Mouse (Mus musculus) heart, adult 2 months (tissue): ENCODE results near the gene Myl7.

ENCODE experiments used
- CTCF ChIP-seq: fragments of 200-600 bp; IDR thresholded peaks from 2 replicates; pipeline ENCODE4 v1.8.1; 2022; ENCODE audit warnings: antibody characterized with exemption, mild to moderate bottlenecking, moderate library complexity
- POLR2A ChIP-seq: fragments of 200-500 bp; IDR thresholded peaks from 2 replicates; pipeline ENCODE4 v1.6.1; 2011; ENCODE audit warnings: mild to moderate bottlenecking, low read depth, low read length, control low read depth; ENCODE audit not compliant: insufficient read depth

DNA sequence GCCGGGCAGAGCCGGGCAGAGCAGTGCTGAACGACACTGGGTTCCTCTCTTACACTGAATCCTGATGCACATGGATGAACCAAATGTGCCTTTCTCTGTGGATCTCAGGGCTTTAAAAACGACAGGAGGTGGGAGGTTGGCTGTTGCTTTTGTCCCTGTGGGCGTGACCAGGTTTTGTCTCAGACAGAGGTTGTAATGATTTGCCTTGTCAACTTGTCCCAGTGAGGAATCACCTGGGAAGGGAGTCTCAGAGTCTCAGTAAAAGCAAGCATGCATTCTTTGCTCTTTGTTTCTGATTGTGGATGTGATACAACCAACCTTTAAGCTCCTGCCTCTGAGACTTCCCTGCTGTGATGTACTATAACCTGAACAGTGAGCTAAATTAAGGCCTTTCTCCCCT lies 8.5 kb upstream of the Myl7 start:
- TF ChIP-seq POLR2A (no peak), CTCF (no peak)
